Comparison of ENCODE assay signal across 18 mouse cellular contexts in the genomic region with DNA sequence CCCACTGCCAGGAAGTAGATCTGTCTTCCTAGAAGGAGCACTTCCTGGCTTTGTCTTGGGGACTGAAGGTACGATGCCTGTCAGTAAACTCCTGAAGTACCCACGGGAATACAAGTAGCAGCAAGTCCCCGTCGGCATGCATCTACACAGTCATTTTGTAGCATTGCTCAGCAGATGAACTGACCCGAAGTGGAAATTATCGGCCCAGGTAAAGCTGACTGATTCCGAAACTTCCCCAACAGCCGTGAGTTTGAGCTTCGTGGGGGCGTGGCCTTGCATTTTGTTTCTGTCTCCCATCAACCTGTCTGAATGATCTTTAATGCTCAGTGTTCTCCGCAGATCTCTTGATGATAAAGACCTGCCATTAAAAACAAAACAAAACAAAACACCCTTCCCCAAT.
"Had no signal": no experiment of that assay in that cellular context is flagged by ENCODE, and none has a peak within 500 bp of the region (broad histone marks: within the 10 kb centered on the region; RNA-seq: fewer than 3 reads in every experiment).

No protein-coding gene starts in this region.

- H3K36me3 ChIP-seq: midbrain, embryonic 15.5 days; neural tube, embryonic 13.5 days had no signal

- H3K4me2 ChIP-seq: liver, embryonic 13.5 days; midbrain, embryonic 12.5 days; midbrain, embryonic 15.5 days; neural tube, embryonic 13.5 days had no signal

- H3K4me3 ChIP-seq: layer of hippocampus, adult 2 months; liver, embryonic 13.5 days; midbrain, embryonic 12.5 days; midbrain, embryonic 15.5 days; neural tube, embryonic 13.5 days had no signal

- H3K9me3 ChIP-seq: liver, embryonic 13.5 days; midbrain, embryonic 12.5 days; midbrain, embryonic 15.5 days; neural tube, embryonic 13.5 days had no signal

- H3K27me3 ChIP-seq: liver, embryonic 13.5 days; midbrain, embryonic 12.5 days; midbrain, embryonic 15.5 days; neural tube, embryonic 13.5 days had no signal

- H3K9ac ChIP-seq: liver, embryonic 13.5 days; midbrain, embryonic 12.5 days; midbrain, embryonic 15.5 days; neural tube, embryonic 13.5 days had no signal

- H3K27ac ChIP-seq: layer of hippocampus, adult 2 months; liver, embryonic 13.5 days; midbrain, embryonic 12.5 days; midbrain, embryonic 15.5 days; neural tube, embryonic 13.5 days; stomach, postnatal 0 days had no signal

- DNase-seq: kidney, adult 18-20 months; kidney, adult 9 months; kidney, postnatal 14 days; kidney, postnatal 4 days; layer of hippocampus, adult 9-11 months; liver, embryonic 13.5 days; lung, adult 2 months; lung, postnatal 14 days; lung, postnatal 4 days; retina, postnatal 1 day; right cerebral cortex, postnatal 25 days; spleen, adult 18-20 months; thymus, postnatal 25 days had no signal

- ATAC-seq: midbrain, embryonic 15.5 days had no signal

- H3K4me1 ChIP-seq: liver, embryonic 13.5 days; midbrain, embryonic 12.5 days; midbrain, embryonic 15.5 days; neural tube, embryonic 13.5 days had no signal
